Mouse (Mus musculus) left cerebral cortex, postnatal 36 days (tissue): ENCODE measurements around the gene Arhgap45. TPM values are rescaled to one million over a fixed set of nuclear protein-coding genes. Genes with fewer than 3 reads are reported as not detected.

ENCODE experiments used
- DNase-seq, 2 experiments: peaks; one replicate each; pipeline ENCODE4 v3.0.0; 2021 to 2022; ENCODE audit warnings: low spot score in 2 of 2, mixed read lengths in 1 of 2
- intact Hi-C: fragments of 180-260 bp; cut with DNase I; formaldehyde crosslinking; loops from one replicate; pipeline ENCODE4 v1.15.1; 2025
- total RNA-seq, 2 experiments: library from RNA; stranded (reverse); gene quantifications; 2 replicates each; pipeline ENCODE4 v1.2.3; 2021

Gene Arhgap45
- 1 to 10 TPM; 3.3 to 5.3 TPM for total RNA-seq

GRCm38 (mm10) chr10:80016511-80016910, at the start of gene Arhgap45:
Gene Arhgap45, plus strand, starts transcription at chr10:80016653.
- DNase-seq, result no peak
- intact Hi-C loops, result no loop called here

GRCm38 (mm10) chr10:79966886-79967400, 49.5 kb upstream of the Arhgap45 start:
- intact Hi-C loops, result no loop called here
- no peak for DNase-seq

- intact Hi-C loops, result no loop called here
- no peak for DNase-seq
Measured at GRCm38 (mm10) chr10:79968181-79968580, 48.3 kb upstream of the Arhgap45 start.

GRCm38 (mm10) chr10:79969124-79969568, 47.3 kb upstream of the Arhgap45 start:
- no peak for DNase-seq
- intact Hi-C loops, result no loop called here

- intact Hi-C loops, result no loop called here
- DNase-seq, result no peak
Measured at GRCm38 (mm10) chr10:79970415-79971182, 45.9 kb upstream of the Arhgap45 start, which contains the start of gene Grin3b. Gene Grin3b, plus strand, starts transcription at chr10:79970715.

GRCm38 (mm10) chr10:79971183-79971497, 45.3 kb upstream of the Arhgap45 start:
- intact Hi-C loops, result no loop called here
- DNase-seq, result no peak

GRCm38 (mm10) chr10:79972831-79973230, 43.6 kb upstream of the Arhgap45 start:
- no peak for DNase-seq
- intact Hi-C loops, result no loop called here

GRCm38 (mm10) chr10:79974087-79974486, 42.4 kb upstream of the Arhgap45 start:
- DNase-seq, result no peak
- intact Hi-C loops, result no loop called here

GRCm38 (mm10) chr10:79974668-79975067, 41.8 kb upstream of the Arhgap45 start:
- intact Hi-C loops, result no loop called here

GRCm38 (mm10) chr10:79976071-79976721, 40.3 kb upstream of the Arhgap45 start:
- DNase-seq, result no peak
- intact Hi-C loops, result no loop called here

More at GRCm38 (mm10) chr10:79974668-79975067, 41.8 kb upstream of the Arhgap45 start:
- DNase-seq, result no peak

- DNase-seq, result no peak
- intact Hi-C loops, result no loop called here
Measured at GRCm38 (mm10) chr10:79976722-79977107, 39.7 kb upstream of the Arhgap45 start.

- no peak for DNase-seq
- intact Hi-C loops, result no loop called here
Measured at GRCm38 (mm10) chr10:79977324-79977723, 39.1 kb upstream of the Arhgap45 start.

- intact Hi-C loops, result no loop called here
- DNase-seq, result no peak
Measured at GRCm38 (mm10) chr10:79978061-79978460, 38.4 kb upstream of the Arhgap45 start.

GRCm38 (mm10) chr10:79979401-79980155, 36.9 kb upstream of the Arhgap45 start:
- DNase-seq, result no peak
- intact Hi-C loops, result no loop called here

GRCm38 (mm10) chr10:79983205-79983604, 33.2 kb upstream of the Arhgap45 start:
- intact Hi-C loops, result loop anchor here (2.0 kb wide), 1 partner anchor 22 kb away; the partner anchor contains the start of gene Wdr18
- DNase-seq, result no peak

GRCm38 (mm10) chr10:79983670-79984069, 32.8 kb upstream of the Arhgap45 start:
- intact Hi-C loops, result loop anchor here (1.0 to 2.0 kb wide), 4 partner anchors 23 to 159 kb away; partner anchors contain the start of genes Polr2e, Stk11 and Wdr18
- peak; percentile 65 to 66 for DNase-seq

- DNase-seq, result peak; percentile 86 to 89
- intact Hi-C loops, result loop anchor here (1.0 to 2.0 kb wide), 3 partner anchors 54 to 158 kb away; partner anchors contain the start of genes Polr2e and Stk11
Measured at GRCm38 (mm10) chr10:79984195-79984816, 32.1 kb upstream of the Arhgap45 start, which contains the start of gene Tmem259. Gene Tmem259, minus strand, starts transcription at chr10:79984330.

GRCm38 (mm10) chr10:79984871-79985270, 31.6 kb upstream of the Arhgap45 start:
- intact Hi-C loops, result loop anchor here (1.0 to 2.0 kb wide), 3 partner anchors 54 to 157 kb away; partner anchors contain the start of genes Polr2e and Stk11
- peak; percentile 94 to 96 for DNase-seq
